Mouse (Mus musculus) midbrain, embryonic 16.5 days (tissue): ENCODE results near the gene Pcsk1n. TPM values are rescaled to one million over a fixed set of nuclear protein-coding genes. Genes with fewer than 3 reads are reported as not detected.
"Not testable (repeated sequence)": the region's sequence is repeated elsewhere in the genome, so short reads cannot be mapped to it uniquely, and the experiment has no call there.

Experiments used
- ATAC-seq: fragments of 200-750 bp; cut with Nextera tagmentation; 2 replicates; pipeline ENCODE4 v1.8.0; 2017; ENCODE audit warnings: moderate TSS enrichment
- H3K27ac ChIP-seq: fragments of 300-500 bp; sonication (generic); 2 replicates; pipeline ENCODE4 v1.5.1; 2014; ENCODE audit warnings: mild to moderate bottlenecking, low read length, mixed read lengths
- H3K27me3 ChIP-seq: fragments of 300-500 bp; sonication (generic); 2 replicates; pipeline ENCODE4 v1.6.1; 2014; ENCODE audit warnings: low read depth, low read length, mixed read lengths; ENCODE audit not compliant: control insufficient read depth, insufficient read depth
- H3K36me3 ChIP-seq: fragments of 300-500 bp; sonication (generic); 2 replicates; pipeline ENCODE4 v1.6.1; 2014; ENCODE audit warnings: mild to moderate bottlenecking, low read length, moderate library complexity, mixed read lengths; ENCODE audit not compliant: control insufficient read depth, insufficient read depth
- H3K4me1 ChIP-seq: fragments of 300-500 bp; sonication (generic); 2 replicates; pipeline ENCODE4 v1.6.1; 2014; ENCODE audit warnings: mild to moderate bottlenecking, low read length, mixed read lengths; ENCODE audit not compliant: control insufficient read depth, insufficient read depth
- H3K4me2 ChIP-seq: fragments of 300-500 bp; sonication (generic); 2 replicates; pipeline ENCODE4 v1.6.1; 2014; ENCODE audit warnings: mild to moderate bottlenecking, low read length, mixed read lengths
- H3K4me3 ChIP-seq: fragments of 300-500 bp; sonication (generic); 2 replicates; pipeline ENCODE4 v1.5.1; 2014; ENCODE audit warnings: low read depth, mild to moderate bottlenecking, low read length, moderate library complexity, mixed read lengths
- H3K9ac ChIP-seq: fragments of 300-500 bp; sonication (generic); 2 replicates; pipeline ENCODE4 v1.6.1; 2014; ENCODE audit warnings: low read depth, low read length, mixed read lengths
- H3K9me3 ChIP-seq: fragments of 300-500 bp; sonication (generic); replicated peaks from 2 replicates; pipeline ENCODE4 v1.6.1; 2014; ENCODE audit warnings: mild to moderate bottlenecking, low read length, mixed read lengths; ENCODE audit not compliant: control insufficient read depth, poor library complexity, severe bottlenecking
- WGBS: fragments of 180-500 bp; shearing (Covaris S2); extraction: QIAGEN DNeasy Blood & Tissue Kit; methylation state at CpG from one replicate; pipeline ENCODE4 v1.1.7; 2014; 5-methylcytosine and 5-hydroxymethylcytosine counted together
- polyA plus RNA-seq: library from polyadenylated mRNA; unstranded; fragments of >200 nt; fragmentation: Nextera tagmentation; extraction: Ambion mirVana; gene quantifications from 2 replicates; pipeline ENCODE4 v1.2.1, GENCODE M21; 2015

Pcsk1n gene
- polyA plus RNA-seq, 1 experiment from 2014 or later: 302 TPM

GRCm38 (mm10) chrX:7904441-7904840 is 15.2 kb upstream of the Pcsk1n start:
- Histone ChIP-seq H3K4me1 (peaks cover 3% of the 10 kb centered on the region; the same call in 1 of the 2 replicates), H3K4me2 (no peak overlapping the region), H3K27me3 (no peaks in the 10 kb centered on the region), H3K4me3 (no peak overlapping the region), H3K9ac (no peak overlapping the region), H3K9me3 (no peaks in the 10 kb centered on the region), H3K27ac (no peak overlapping the region), H3K36me3 (no peaks in the 10 kb centered on the region)
- ATAC-seq: no peak
- 92% methylated on average over 5 of the region's 5 CpGs for WGBS

GRCm38 (mm10) chrX:7907735-7908134 is 11.9 kb upstream of the Pcsk1n start, which contains the start of gene Gm10491:
Gene Gm10491, minus strand, starts transcription at chrX:7907835.
- 84% methylated on average over 5 of the region's 5 CpGs for WGBS
- no peaks in the 10 kb centered on the region for H3K27me3 ChIP-seq
- no peaks in the 10 kb centered on the region for H3K9me3 ChIP-seq
- H3K4me1 ChIP-seq: no peaks in the 10 kb centered on the region
- no peak for ATAC-seq
- no peak within 1 kb of the TSS for H3K27ac ChIP-seq
- no peaks in the 10 kb centered on the region for H3K36me3 ChIP-seq
- no peak within 1 kb of the TSS for H3K4me2 ChIP-seq
- H3K9ac ChIP-seq: no peak within 1 kb of the TSS
- no peak within 1 kb of the TSS for H3K4me3 ChIP-seq

- ATAC-seq, H3K27me3 ChIP-seq, H3K9me3 ChIP-seq, H3K4me3 ChIP-seq, H3K36me3 ChIP-seq, H3K4me2 ChIP-seq, H3K9ac ChIP-seq, H3K4me1 ChIP-seq, H3K27ac ChIP-seq: not testable (repeated sequence)
- WGBS: 92% methylated on average over 4 of the region's 4 CpGs
Observed at GRCm38 (mm10) chrX:7909242-7909641, 10.4 kb upstream of the Pcsk1n start, which contains the start of gene Gm10490. Gene Gm10490, plus strand, starts transcription at chrX:7909542.

DNA sequence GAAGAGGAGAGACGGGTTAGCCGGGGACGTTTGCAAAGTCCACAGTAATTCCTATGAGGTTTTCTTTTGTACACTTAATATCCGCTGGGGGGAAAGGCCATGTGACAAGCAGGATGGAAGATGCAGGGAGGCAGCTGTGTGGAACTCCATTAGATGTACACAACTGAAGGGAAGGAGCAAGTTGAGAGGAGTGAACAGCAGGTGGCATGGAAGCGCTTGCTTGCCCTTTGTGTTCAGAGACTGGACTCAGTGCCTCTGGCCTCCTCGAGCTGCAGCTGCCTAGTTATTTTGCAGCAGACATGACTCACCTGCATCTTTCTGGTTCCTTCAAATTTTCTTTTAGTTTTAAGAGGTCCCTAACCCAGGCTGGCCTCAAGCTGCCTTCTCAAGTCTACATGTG is 9.1 kb upstream of the Pcsk1n start:
- Histone ChIP-seq H3K4me1 (no peaks in the 10 kb centered on the region), H3K27ac (no peak overlapping the region), H3K4me2 (no peak overlapping the region), H3K36me3 (no peaks in the 10 kb centered on the region), H3K9me3 (no peaks in the 10 kb centered on the region), H3K9ac (no peak overlapping the region), H3K4me3 (no peak overlapping the region), H3K27me3 (no peaks in the 10 kb centered on the region)
- ATAC-seq: no peak
- WGBS: 42% methylated on average over 6 of the region's 6 CpGs

DNA sequence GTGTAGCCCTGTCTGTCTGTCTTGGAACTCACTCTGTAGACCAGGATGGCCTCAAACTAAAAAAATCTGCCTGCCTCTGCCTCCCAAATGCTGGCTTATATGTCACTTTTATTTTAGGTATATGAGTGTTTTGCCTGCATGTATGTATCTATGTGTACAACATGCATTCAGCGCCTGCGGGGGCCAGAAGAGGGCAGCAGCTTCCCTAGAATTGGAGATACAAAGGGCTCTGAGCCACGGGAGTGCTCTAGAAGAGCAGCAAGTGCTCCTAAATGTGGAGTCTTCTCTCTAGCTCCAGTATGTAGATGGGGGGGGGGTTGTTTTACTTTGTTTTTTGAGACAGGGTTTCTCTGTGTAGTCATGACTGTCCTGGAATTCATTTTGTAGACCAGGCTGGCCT is 4.0 kb upstream of the Pcsk1n start:
- WGBS: 34% methylated on average over 3 of the region's 3 CpGs
- not testable (repeated sequence) for H3K9ac ChIP-seq, H3K4me2 ChIP-seq, H3K27me3 ChIP-seq, H3K4me1 ChIP-seq, H3K4me3 ChIP-seq, H3K36me3 ChIP-seq, H3K9me3 ChIP-seq, H3K27ac ChIP-seq, ATAC-seq

DNA sequence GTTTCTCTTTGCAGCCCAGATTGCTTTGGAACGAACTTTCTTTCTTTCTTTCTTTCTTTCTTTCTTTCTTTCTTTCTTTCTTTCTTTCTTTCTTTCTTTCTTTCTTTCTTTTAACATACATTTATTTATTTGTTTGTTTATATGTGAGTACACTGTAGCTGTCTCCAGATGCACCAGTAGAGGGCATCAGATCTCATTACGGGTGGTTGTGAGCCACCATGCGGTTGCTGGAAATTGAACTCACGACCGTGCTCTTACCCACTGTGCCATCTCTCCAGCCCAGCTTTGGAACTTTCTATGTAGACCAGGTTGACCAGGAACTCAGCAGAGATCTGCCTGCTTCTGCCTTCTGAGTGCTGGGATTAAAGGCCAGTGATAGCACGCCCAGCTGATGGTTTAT is 1.7 kb upstream of the Pcsk1n start:
- not testable (repeated sequence) for H3K9me3 ChIP-seq, H3K9ac ChIP-seq, H3K27me3 ChIP-seq, H3K4me1 ChIP-seq, H3K4me3 ChIP-seq, H3K36me3 ChIP-seq, H3K27ac ChIP-seq, H3K4me2 ChIP-seq, ATAC-seq
- 73% methylated on average over 6 of the region's 6 CpGs for WGBS

DNA sequence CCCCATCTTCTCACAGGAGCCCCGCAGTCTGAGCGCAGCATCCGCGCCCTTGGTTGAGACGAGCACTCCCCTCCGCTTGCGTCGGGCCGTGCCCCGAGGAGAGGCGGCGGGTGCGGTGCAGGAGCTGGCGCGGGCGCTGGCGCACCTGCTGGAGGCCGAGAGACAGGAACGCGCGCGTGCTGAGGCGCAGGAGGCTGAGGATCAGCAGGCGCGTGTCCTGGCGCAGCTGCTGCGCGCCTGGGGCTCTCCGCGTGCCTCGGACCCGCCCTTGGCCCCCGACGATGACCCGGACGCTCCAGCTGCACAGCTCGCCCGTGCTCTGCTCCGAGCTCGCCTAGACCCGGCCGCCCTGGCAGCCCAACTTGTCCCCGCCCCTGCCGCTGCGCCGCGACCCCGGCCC is 2.4 kb downstream of the Pcsk1n start:
- Histone ChIP-seq H3K4me3 (peak overlapping the region; percentile 54), H3K36me3 (peaks cover 4% of the 10 kb centered on the region), H3K27ac (peak overlapping the region; percentile 85), H3K9me3 (no peaks in the 10 kb centered on the region), H3K27me3 (no peaks in the 10 kb centered on the region), H3K4me1 (peaks cover 8% of the 10 kb centered on the region; the same call in 1 of the 2 replicates), H3K4me2 (peak overlapping the region; percentile 67), H3K9ac (peak overlapping the region; percentile 70)
- WGBS: 25% methylated on average over 18 of the region's 48 CpGs
- ATAC-seq: no peak; the same call in 1 of the 2 replicates

- no peak overlapping the region for H3K27ac ChIP-seq
- WGBS: 79% methylated on average over 6 of the region's 6 CpGs
- H3K9me3 ChIP-seq: no peaks in the 10 kb centered on the region
- H3K27me3 ChIP-seq: no peaks in the 10 kb centered on the region
- no peak for ATAC-seq
- no peak overlapping the region for H3K4me3 ChIP-seq
- H3K4me2 ChIP-seq: no peak overlapping the region
- H3K36me3 ChIP-seq: peaks cover 7% of the 10 kb centered on the region
- H3K9ac ChIP-seq: no peak overlapping the region
- H3K4me1 ChIP-seq: peaks cover 8% of the 10 kb centered on the region; the same call in 1 of the 2 replicates
Observed at GRCm38 (mm10) chrX:7926266-7926665, 6.6 kb downstream of the Pcsk1n start.

- Histone ChIP-seq H3K27ac (no peak overlapping the region), H3K9ac (no peak overlapping the region), H3K36me3 (peaks cover 8% of the 10 kb centered on the region), H3K9me3 (no peaks in the 10 kb centered on the region), H3K27me3 (no peaks in the 10 kb centered on the region), H3K4me1 (peaks cover 8% of the 10 kb centered on the region; the same call in 1 of the 2 replicates), H3K4me2 (no peak overlapping the region), H3K4me3 (no peak overlapping the region)
- ATAC-seq: no peak
- 36% methylated on average over 10 of the region's 10 CpGs for whole genome bisulfite sequencing
Observed at GRCm38 (mm10) chrX:7927116-7927515, 7.5 kb downstream of the Pcsk1n start.
